Mouse (Mus musculus): ENCODE measurements around the gene Cep68. TPM values are rescaled to one million over a fixed set of nuclear protein-coding genes. Genes with fewer than 3 reads are reported as not detected.

The Cep68 gene
- total RNA-seq, 2 experiments from 2014 or later, result 5.8 to 6.9 TPM

DNA sequence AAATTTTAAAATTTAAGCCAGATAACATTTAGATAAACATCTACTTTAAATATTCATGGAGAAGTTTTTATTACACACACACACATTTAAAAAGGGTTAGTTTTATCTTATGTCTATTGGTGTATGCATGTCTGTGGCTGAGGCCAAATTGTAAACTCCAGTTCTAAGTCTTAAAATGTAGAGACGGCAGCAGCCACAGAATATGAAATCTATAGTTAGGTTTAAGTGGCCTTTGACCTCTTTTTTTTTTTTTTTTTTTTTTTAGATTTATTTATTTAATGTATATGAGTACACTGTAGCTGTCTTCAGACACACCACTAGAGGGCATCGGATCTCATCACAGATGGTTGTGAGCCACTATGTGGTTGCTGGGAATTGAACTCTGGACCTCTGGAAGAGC lies 41.6 kb downstream of the Cep68 start:
- no peak for ATAC-seq (replicated peaks; ENCODE audit: low FRiP score, poor library complexity, severe bottlenecking)

DNA sequence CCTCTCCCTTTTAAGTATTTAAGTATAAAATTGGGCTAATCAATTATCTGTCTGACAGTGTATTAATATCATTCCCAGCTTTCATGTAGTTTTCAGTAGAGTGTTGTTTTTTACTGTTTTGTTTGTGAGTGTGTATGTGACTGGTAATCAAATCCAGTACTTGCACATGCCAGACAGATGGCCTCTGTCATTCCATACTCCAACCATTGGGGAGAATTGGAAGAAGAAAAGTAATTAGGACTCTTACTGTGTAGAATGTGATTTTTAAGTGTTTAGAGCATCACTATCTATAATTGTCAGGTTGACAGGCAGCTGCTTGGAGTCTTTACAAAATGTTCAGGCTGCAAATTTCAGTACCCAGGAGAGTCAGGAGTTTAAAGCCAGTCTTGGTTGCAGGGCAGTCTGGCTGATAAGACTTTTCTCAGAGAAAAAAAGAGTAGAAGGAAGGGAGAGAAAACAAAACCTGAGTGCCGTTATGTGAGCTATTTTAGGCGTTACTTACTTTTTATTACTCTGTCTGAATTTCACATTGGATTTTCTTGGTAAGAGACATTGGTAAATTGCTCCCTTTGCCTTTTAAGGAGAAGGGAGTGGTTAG lies 42.5 kb downstream of the Cep68 start:
- ATAC-seq (replicated peaks; ENCODE audit: low FRiP score, poor library complexity, severe bottlenecking), result no peak

DNA sequence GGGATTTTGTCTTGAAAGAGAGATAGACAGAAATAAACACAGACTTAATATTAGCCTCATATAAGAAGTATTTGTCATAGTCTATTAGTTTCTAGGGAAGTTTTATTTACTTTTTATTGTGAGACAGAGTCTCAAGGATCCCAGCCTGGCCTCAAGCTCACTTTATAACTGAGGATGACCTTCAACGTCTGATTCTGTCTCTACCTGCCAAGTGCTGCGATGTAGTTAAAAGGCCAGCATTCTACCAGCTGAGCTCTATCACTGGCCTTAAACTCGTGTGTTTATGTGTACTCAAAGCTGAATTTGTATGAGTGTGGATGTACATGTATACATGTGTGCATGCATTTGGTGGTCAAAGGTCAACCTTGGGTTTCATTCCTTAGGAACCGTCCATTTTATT lies 43.7 kb downstream of the Cep68 start:
- no peak for ATAC-seq (replicated peaks; ENCODE audit: low FRiP score, poor library complexity, severe bottlenecking)

DNA sequence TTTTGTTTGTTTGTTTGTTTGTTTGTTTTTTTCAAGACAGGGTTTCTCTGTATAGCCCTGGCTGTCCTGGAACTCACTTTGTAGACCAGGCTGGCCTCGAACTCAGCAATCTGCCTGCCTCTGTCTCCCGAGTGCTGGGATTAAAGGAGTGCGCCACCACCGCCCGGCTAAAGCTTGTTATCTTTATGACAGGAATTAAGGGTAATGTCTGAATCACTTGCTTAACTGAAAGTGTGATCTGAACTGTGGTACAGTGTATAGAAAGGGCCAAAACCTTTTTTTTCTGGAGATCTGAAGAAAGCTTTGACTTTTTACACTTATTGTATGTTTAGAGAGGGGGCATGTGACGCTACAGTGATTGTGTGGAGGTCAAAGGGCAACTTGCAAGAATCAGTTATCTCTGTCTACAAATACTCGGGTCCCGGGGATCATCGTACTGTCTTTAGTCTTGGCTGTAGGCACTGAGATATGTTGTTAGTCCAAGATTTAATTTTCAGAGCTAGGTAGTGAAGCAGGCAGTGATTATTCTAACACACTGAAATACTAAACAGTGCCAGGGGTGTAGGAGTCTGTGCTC lies 44.3 kb downstream of the Cep68 start:
- ATAC-seq (replicated peaks; ENCODE audit: low FRiP score, poor library complexity, severe bottlenecking), result no peak

DNA sequence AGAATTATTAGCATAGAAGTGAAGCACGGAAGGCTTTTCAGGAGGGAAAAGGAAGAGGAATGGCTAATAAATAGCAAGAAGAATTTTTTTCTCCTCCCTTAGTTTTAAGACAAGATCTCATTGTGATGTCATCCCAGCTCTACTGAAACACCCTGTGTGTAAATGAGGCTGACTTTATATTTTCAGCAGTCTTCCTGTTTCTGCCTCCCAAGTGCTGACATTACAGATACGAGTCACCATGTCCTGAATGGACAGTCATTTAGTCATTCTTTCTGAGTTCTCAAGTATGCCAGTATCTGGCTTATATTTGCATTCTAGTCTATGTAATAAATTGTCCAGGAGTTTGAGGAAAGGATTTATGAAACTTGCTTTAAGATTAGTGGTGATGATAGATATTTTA lies 44.9 kb downstream of the Cep68 start:
- ATAC-seq (replicated peaks; ENCODE audit: low FRiP score, poor library complexity, severe bottlenecking), result no peak

DNA sequence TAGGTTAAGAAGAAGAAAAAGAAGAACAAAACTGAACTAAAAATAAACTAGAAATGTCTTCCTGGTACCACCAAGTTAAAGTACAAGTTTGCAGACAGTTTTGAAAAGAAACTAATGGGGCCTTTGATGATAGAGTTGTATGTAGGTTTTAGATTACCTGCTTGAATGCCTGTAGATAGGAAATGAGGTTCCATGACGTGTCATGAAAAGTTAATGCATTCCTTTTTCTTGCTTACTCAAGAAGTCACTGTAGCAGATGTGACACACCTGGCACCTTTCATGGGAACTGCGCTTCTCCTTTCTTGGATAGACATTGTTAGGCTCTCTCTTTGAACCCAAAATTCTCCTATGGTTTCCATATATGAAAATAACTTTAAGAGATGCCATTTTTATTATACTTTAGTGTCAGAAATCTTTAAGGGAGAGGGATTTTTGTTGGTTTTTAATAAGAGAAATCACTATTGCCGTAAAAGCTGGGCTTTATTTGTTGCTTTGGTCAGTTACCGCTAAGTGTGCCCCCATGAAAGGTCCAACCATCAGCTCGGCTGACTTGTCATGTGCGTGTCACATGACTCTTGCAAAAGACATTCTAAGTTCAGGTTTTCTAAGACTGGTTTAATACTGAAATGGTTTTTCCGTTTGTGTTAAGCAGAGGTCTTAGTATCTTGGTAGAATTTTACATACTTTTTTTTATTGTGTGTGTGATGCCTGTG lies 46.8 kb downstream of the Cep68 start:
- no peak for ATAC-seq (replicated peaks; ENCODE audit: low FRiP score, poor library complexity, severe bottlenecking)

DNA sequence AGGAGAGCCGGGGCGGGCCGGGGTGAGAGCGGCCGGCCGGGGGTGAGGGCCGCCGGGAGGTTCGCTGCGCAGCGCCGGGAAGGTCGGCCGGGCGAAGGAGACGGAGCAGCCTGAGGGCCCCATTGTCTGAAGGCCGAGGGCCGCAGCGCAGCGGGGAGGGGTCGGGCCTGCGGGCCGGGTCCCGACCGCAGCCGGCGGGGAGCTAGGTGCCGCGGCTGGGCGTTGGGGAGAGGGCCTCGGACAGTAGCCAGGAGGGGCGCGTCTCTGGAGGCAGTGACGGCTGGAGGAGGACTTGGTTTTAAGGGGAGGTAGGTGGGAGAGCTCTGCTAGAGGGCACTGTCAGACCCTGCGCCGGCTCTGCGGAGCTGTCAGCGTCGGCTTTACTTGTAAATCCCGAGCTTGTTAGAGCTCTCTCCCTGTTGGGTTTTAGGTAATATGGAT lies 47.5 kb downstream of the Cep68 start:
- 0 out of 2 replicates have a peak, but pooled peaks have one; percentile 19 for ATAC-seq (replicated peaks; ENCODE audit: low FRiP score, poor library complexity, severe bottlenecking)

DNA sequence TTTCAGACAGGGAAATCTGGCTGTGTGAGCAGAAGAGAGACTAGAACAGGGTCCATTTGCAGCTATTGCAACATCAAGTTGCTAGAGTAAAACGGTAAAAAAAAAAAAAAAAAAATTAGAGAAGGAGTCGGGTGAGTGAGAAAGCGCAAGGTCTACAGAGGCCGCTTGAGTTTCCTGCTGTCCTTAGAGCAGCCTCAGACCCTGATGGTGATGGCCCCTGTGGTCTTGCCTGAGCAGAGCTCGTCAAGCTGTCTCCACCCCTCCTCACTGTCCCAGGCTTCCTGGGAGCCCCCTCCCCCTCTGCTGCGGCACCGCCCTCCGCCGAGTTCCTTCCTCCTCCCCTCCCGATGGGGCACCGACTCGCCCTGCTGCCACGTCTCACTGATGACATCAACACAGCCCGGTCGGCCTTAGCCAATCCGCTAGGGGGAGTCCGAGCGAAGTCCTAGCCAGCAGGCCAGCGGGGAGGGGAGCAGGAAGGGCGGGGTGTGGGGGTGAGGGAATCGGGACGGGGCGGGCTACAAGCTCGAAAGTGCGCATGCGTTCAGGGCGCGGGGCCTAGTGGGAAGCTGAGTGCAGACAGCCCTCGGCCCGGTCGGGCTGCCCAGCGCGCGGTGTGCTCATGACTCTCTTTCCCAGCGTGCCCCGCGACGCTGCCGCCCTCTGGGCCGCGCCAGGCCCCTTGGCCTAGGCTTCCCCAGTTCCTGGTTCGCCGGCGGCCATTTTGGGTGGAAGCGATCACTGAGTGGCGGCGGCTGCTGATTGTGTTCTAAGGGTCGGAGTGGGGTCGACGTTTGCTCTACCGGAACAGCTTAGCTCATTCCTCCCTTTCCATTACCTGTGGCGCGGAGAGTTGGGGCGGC lies 48.3 kb downstream of the Cep68 start, which contains the start of gene Rab1a:
TSS of gene Rab1a (plus strand) at position 720 of the 863 bp plus-strand sequence.
- ATAC-seq (replicated peaks; ENCODE audit: low FRiP score, poor library complexity, severe bottlenecking), result peak; percentile 91

DNA sequence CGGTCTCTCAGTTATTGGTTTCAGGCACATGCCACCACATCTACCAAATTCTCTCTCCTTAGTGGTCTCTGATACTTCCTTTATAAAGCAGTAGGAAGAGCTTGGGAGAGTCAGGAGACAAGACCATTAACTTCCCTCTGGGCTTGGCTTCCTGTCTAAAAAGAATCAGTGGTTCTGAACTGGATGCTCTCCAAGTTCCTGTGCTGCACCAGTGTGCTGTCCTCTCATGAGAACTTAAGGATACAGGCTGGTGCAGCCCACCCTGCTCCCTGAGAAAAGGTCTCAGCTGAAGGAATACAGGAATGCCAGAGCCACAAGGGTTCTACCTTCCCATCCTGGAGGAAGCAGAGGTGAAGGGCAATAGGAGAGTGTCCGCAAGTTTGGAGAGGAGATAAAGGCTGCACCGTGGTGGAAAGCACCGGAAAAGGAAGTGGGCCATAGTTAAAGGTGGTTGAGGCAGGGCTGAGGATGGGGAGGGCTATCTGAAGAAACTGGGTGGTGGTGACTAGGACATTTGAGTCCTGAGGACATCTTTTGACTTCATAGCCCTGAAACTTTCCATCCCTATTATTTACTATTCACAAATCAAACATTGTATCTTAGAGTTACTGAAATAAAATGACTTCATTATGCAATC lies 56.0 kb downstream of the Cep68 start:
- no peak for ATAC-seq (replicated peaks; ENCODE audit: low FRiP score, poor library complexity, severe bottlenecking)

DNA sequence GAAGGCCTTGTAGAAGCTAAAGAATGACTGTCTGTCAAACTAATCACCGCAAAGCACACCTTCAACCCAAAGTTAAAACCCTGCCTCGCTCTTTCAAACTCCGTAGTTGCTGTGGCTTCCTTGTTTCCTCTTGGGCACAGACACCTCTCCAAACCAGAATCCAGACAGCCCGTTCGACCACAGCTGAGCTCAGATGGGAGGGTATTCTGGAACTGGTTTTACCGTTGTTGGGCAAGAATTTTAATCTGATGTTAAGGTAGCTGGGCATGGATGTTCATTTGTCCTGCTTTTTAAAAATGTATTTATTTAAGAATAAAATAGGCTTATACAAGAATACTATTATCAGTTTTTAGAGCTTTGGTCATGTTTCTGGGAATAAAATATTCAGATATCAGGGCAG lies 62.0 kb downstream of the Cep68 start:
- ATAC-seq (replicated peaks; ENCODE audit: low FRiP score, poor library complexity, severe bottlenecking), result no peak

Other genes with a start within 250 kb of the Cep68 start
- 72.4 and 74.0 TPM in 2 replicates for gene Actr2, start 136.5 kb downstream of the Cep68 start, total RNA-seq (2015; ENCODE audit: low replicate concordance)
- gene Actr2, start 136.5 kb downstream of the Cep68 start, total RNA-seq (2017; ENCODE audit: low replicate concordance), result 68.7 and 93.8 TPM in 2 replicates
- 68.5 and 87.2 TPM in 2 replicates for gene Rab1a, start 48.0 kb downstream of the Cep68 start, total RNA-seq (2015; ENCODE audit: low replicate concordance)
- gene Rab1a, start 48.0 kb downstream of the Cep68 start, total RNA-seq (2017; ENCODE audit: low replicate concordance), result 49.2 and 74.0 TPM in 2 replicates
- not detected in 2 replicates for gene Slc1a4, start 83.3 kb upstream of the Cep68 start, total RNA-seq (2015; ENCODE audit: low replicate concordance)
- gene Slc1a4, start 83.3 kb upstream of the Cep68 start, total RNA-seq (2017; ENCODE audit: low replicate concordance), result 0.28 and 1.0 TPM in 2 replicates